Mouse (Mus musculus) olfactory bulb, adult 2 months (tissue): ENCODE measurements around the gene Imp3. TPM values are rescaled to one million over a fixed set of nuclear protein-coding genes. Genes with fewer than 3 reads are reported as not detected.
A peak's percentile ranks its signal among the peaks of the same experiment; 100 is the strongest.

ENCODE experiments used
- H3K27ac ChIP-seq: fragments of 200-500 bp; 2 replicates; pipeline ENCODE4 v1.5.1; 2012; ENCODE audit warnings: low read depth, low read length; ENCODE audit not compliant: insufficient read depth
- H3K4me1 ChIP-seq: fragments of 200-500 bp; 2 replicates; pipeline ENCODE4 v1.6.1; 2012; ENCODE audit warnings: low read length; ENCODE audit not compliant: control insufficient read depth, insufficient read depth
- H3K4me3 ChIP-seq: fragments of 200-500 bp; 2 replicates; pipeline ENCODE4 v1.5.1; 2012; ENCODE audit warnings: mild to moderate bottlenecking, low read depth, low read length, moderate library complexity; ENCODE audit not compliant: insufficient read depth
- CTCF ChIP-seq: fragments of 200-500 bp; IDR thresholded peaks from 2 replicates; pipeline ENCODE4 v1.5.1; 2012; ENCODE audit warnings: low read depth, mild to moderate bottlenecking, low read length, moderate library complexity; ENCODE audit not compliant: insufficient read depth
- POLR2A ChIP-seq: fragments of 200-500 bp; IDR thresholded peaks from 2 replicates; pipeline ENCODE4 v1.6.1; 2012; ENCODE audit warnings: mild to moderate bottlenecking, low read depth, low read length, moderate library complexity; ENCODE audit not compliant: insufficient read depth
- WGBS: fragments of 180-500 bp; shearing (Covaris S2); methylation state at CpG from one replicate; pipeline ENCODE4 v1.1.7; 2018; 5-methylcytosine and 5-hydroxymethylcytosine counted together
- polyA plus RNA-seq: library from polyadenylated mRNA; stranded (reverse); fragments of >200 nt; gene quantifications from 2 replicates; pipeline ENCODE4 v1.2.4, GENCODE M21; 2012; ENCODE audit warnings: low replicate concordance; ENCODE audit not compliant: missing spikeins, insufficient read depth, insufficient read length

Gene Imp3
- polyA plus RNA-seq, 1 experiment, result not detected

- TF ChIP-seq CTCF (no peak), POLR2A (no peak)
- peaks cover 9% of the 10 kb centered on the region for H3K4me1 ChIP-seq
- no peak overlapping the region for H3K4me3 ChIP-seq
- H3K27ac ChIP-seq, result no peak overlapping the region
- WGBS, result 90% methylated on average over 6 of the region's 6 CpGs
Observed at GRCm38 (mm10) chr9:56980186-56980585, 42.9 kb downstream of the Imp3 start.

GRCm38 (mm10) chr9:56981502-56981901 is 44.2 kb downstream of the Imp3 start:
- Histone ChIP-seq H3K4me3 (no peak overlapping the region), H3K4me1 (peaks cover 9% of the 10 kb centered on the region), H3K27ac (peak overlapping the region; percentile 93)
- no peak for TF ChIP-seq CTCF
- TF ChIP-seq POLR2A, result no peak
- 29% methylated on average over 1 of the region's 1 CpGs for WGBS

Other genes with a start within 250 kb of the Imp3 start
- not detected in 2 replicates for gene Lingo1, start 141.0 kb upstream of the Imp3 start, polyA plus RNA-seq
- gene Odf3l1, start 72.8 kb upstream of the Imp3 start, polyA plus RNA-seq, result not detected in 2 replicates
- not detected in 2 replicates for gene Cspg4, start 72.4 kb upstream of the Imp3 start, polyA plus RNA-seq
- gene Snx33, start 9.1 kb upstream of the Imp3 start, polyA plus RNA-seq, result not detected in 2 replicates
- gene Snupn, start 13.4 kb downstream of the Imp3 start, polyA plus RNA-seq, result not detected in 2 replicates
- gene Ptpn9, start 57.4 kb downstream of the Imp3 start, polyA plus RNA-seq, result not detected in 2 replicates
- not detected in 2 replicates for gene Sin3a, start 134.6 kb downstream of the Imp3 start, polyA plus RNA-seq
- not detected in 2 replicates for gene Man2c1, start 193.2 kb downstream of the Imp3 start, polyA plus RNA-seq
- gene Neil1, start 210.8 kb downstream of the Imp3 start, polyA plus RNA-seq, result not detected in 2 replicates
- gene Commd4, start 220.9 kb downstream of the Imp3 start, polyA plus RNA-seq, result not detected in 2 replicates